Mouse (Mus musculus): ENCODE measurements around the gene Ggt6.

DNA sequence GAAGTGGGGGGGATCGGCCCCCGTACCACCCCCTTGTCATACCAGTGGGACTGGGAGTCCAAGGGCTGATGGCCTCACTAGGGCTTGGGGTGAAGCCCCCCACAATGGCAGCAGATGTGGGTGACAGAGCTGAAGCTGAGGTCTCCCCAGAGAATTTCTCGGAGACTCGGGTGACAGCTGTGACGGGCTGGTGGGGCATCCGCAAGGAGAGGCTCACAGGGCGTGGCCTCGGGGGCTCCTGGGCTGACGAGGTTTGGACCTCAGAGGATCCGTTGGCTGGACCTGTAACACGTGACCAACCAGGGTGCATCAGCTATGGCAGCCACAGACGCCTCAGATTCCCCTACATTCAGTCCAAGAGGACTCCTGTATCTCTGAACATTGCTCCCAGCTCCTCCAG, 32.4 kb upstream of the Ggt6 start:
- TF ChIP-seq CTCF (IDR thresholded peaks at IDR 0.05), result no peak
- no peak for TF ChIP-seq EP300 (IDR thresholded peaks at IDR 0.05; ENCODE audit: insufficient read depth, low read depth, low read length)
- TF ChIP-seq POLR2A (IDR thresholded peaks at IDR 0.05; ENCODE audit: insufficient read depth, low read depth, low read length), result no peak
